In genomic region chr2:103700514-103700913, GRCm38 (mm10) we compare ENCODE assay signal across 11 mouse cellular contexts.
DNase-seq lines count a peak whose midpoint lies in the region; ATAC-seq and TF ChIP-seq lines count a peak whose summit lies in the region.
"Had no signal": no experiment of that assay in that cellular context is flagged by ENCODE, and none has a peak within 500 bp of the region (broad histone marks: within the 10 kb centered on the region; RNA-seq: fewer than 3 reads in every experiment).

No protein-coding gene starts in this region.

- no peaks in the 10 kb centered on the region; the same call in 1 of the 2 replicates for H3K36me3 ChIP-seq in hindbrain, postnatal 0 days (ENCODE audit: insufficient read depth, low read length)
- 0 out of 2 replicates have a peak, but pooled peaks cover 5% of the 10 kb centered on the region for H3K36me3 ChIP-seq in hindbrain, embryonic 14.5 days (replicated peaks; ENCODE audit: control insufficient read depth, insufficient read depth)
- H3K36me3 ChIP-seq in C2C12 (ENCODE audit: control insufficient read depth, insufficient read depth) (no peaks in the 10 kb centered on the region), CH12.LX (replicated peaks in 1 of 2; ENCODE audit: control insufficient read depth in 1 of 2, insufficient read depth in 1 of 2, low read length in 1 of 2) (peaks cover 17 to 46% of the 10 kb centered on the region in 2 experiments)
- peaks cover 12% of the 10 kb centered on the region; the same call in 1 of the 2 replicates for H3K36me3 ChIP-seq in midbrain, embryonic 14.5 days (ENCODE audit: control insufficient read depth, insufficient read depth, low read length)

- no peak for TF ChIP-seq EP300 in CH12.LX (IDR thresholded peaks at IDR 0.05; ENCODE audit: low read length)

- H3K79me2 ChIP-seq in C2C12 (ENCODE audit: control insufficient read depth, insufficient read depth) (no peaks in the 10 kb centered on the region), CH12.LX (replicated peaks; ENCODE audit: control insufficient read depth, extremely low read depth, insufficient read depth, poor library complexity, severe bottlenecking) (no peaks in the 10 kb centered on the region)

- in situ Hi-C loops in CH12.LX (cut with MboI; ENCODE audit: low pct_ligation_motif_present, low pct_unique_long_range_greater_than_20kb, low sequenced_read_pairs) = loop anchor here (25.0 kb wide), 1 partner anchor 238 kb away; no protein-coding TSS in a partner anchor

- H3ac ChIP-seq in C2C12 (ENCODE audit: control insufficient read depth, insufficient read length, low read depth) = no peak overlapping the region

- WGBS in hindbrain, postnatal 0 days = 74% methylated on average over 12 of the region's 12 CpGs
- WGBS in hindbrain, embryonic 14.5 days = 81% methylated on average over 12 of the region's 12 CpGs
- WGBS in midbrain, embryonic 14.5 days = 79% methylated on average over 12 of the region's 12 CpGs

- no peak overlapping the region for H3K4me2 ChIP-seq in hindbrain, postnatal 0 days (ENCODE audit: low read depth, low read length)
- no peak overlapping the region for H3K4me2 ChIP-seq in hindbrain, embryonic 14.5 days (replicated peaks)
- H3K4me2 ChIP-seq in CH12.LX (ENCODE audit: insufficient read depth, low read depth, poor library complexity, severe bottlenecking) = no peak overlapping the region
- H3K4me2 ChIP-seq in midbrain, embryonic 14.5 days (ENCODE audit: low read length) = no peak overlapping the region
- H3K4me2 ChIP-seq: embryonic facial prominence, embryonic 12.5 days; limb, embryonic 12.5 days had no signal

- no peaks in the 10 kb centered on the region for H3K4me1 ChIP-seq in hindbrain, postnatal 0 days (ENCODE audit: insufficient read depth, low read length)
- H3K4me1 ChIP-seq in hindbrain, embryonic 14.5 days (replicated peaks; ENCODE audit: control insufficient read depth, insufficient read depth, low read length) = peaks cover 8% of the 10 kb centered on the region; the same call in 1 of the 2 replicates
- peaks cover 0 to 1% of the 10 kb centered on the region in 2 experiments; a peak in 1 of 4 replicates for H3K4me1 ChIP-seq in CH12.LX (ENCODE audit: control insufficient read depth in 1 of 2, insufficient read depth in 2 of 2)
- no peaks in the 10 kb centered on the region for H3K4me1 ChIP-seq in midbrain, embryonic 14.5 days (ENCODE audit: control insufficient read depth, insufficient read depth, low read length)

- no peak overlapping the region for H3K4me3 ChIP-seq in hindbrain, postnatal 0 days (ENCODE audit: low read length)
- H3K4me3 ChIP-seq in hindbrain, embryonic 14.5 days (replicated peaks; ENCODE audit: low read length) = no peak overlapping the region
- no peak overlapping the region for H3K4me3 ChIP-seq in C2C12 (ENCODE audit: insufficient read depth, poor library complexity, severe bottlenecking)
- H3K4me3 ChIP-seq in CH12.LX (replicated peaks in 1 of 3; ENCODE audit: low read depth in 2 of 3, low read length in 2 of 3, poor library complexity in 1 of 3) = no peak overlapping the region
- no peak overlapping the region for H3K4me3 ChIP-seq in midbrain, embryonic 14.5 days (replicated peaks; ENCODE audit: low read depth, low read length)
- H3K4me3 ChIP-seq: embryonic facial prominence, embryonic 12.5 days; limb, embryonic 12.5 days had no signal

- no peak overlapping the region for H3K27ac ChIP-seq in hindbrain, postnatal 0 days
- no peak overlapping the region for H3K27ac ChIP-seq in hindbrain, embryonic 14.5 days
- H3K27ac ChIP-seq in CH12.LX (ENCODE audit: insufficient read depth, low read depth) = no peak overlapping the region
- H3K27ac ChIP-seq in midbrain, embryonic 14.5 days (replicated peaks; ENCODE audit: low read depth, low read length) = no peak overlapping the region
- H3K27ac ChIP-seq: embryonic facial prominence, embryonic 12.5 days; limb, embryonic 12.5 days had no signal

- TF ChIP-seq RAD21 in CH12.LX (IDR thresholded peaks at IDR 0.05; ENCODE audit: low read depth, low read length) = peak; percentile 73

- no peak for TF ChIP-seq POLR2A in CH12.LX (IDR thresholded peaks at IDR 0.05; ENCODE audit: low read depth, low read length)

- no peaks in the 10 kb centered on the region for H3K79me3 ChIP-seq in C2C12 (ENCODE audit: low read depth)

- no peaks in the 10 kb centered on the region for H3K9me3 ChIP-seq in hindbrain, postnatal 0 days (ENCODE audit: low read length)
- H3K9me3 ChIP-seq in hindbrain, embryonic 14.5 days (ENCODE audit: control insufficient read depth, low read length) = no peaks in the 10 kb centered on the region
- H3K9me3 ChIP-seq in CH12.LX (replicated peaks; ENCODE audit: low read length) = no peaks in the 10 kb centered on the region
- H3K9me3 ChIP-seq in midbrain, embryonic 14.5 days (ENCODE audit: control insufficient read depth, low read length) = no peaks in the 10 kb centered on the region
- H3K9me3 ChIP-seq: embryonic facial prominence, embryonic 12.5 days; limb, embryonic 12.5 days had no signal

- dilution Hi-C loops in CH12.LX (cut with MboI; ENCODE audit: extremely low pct_ligation_motif_present, extremely low pct_unique_long_range_greater_than_20kb, low sequenced_read_pairs) = no loop called here

- ATAC-seq in hindbrain, postnatal 0 days = peak; percentile 44; the same call in 1 of the 2 replicates
- no peak for ATAC-seq in hindbrain, embryonic 14.5 days (ENCODE audit: low FRiP score)
- ATAC-seq in midbrain, embryonic 14.5 days (ENCODE audit: low FRiP score, low TSS enrichment) = 0 out of 2 replicates have a peak, but pooled peaks have one; percentile 37

- no peaks in the 10 kb centered on the region for H3K27me3 ChIP-seq in hindbrain, postnatal 0 days (ENCODE audit: insufficient read depth, low read length)
- H3K27me3 ChIP-seq in hindbrain, embryonic 14.5 days (ENCODE audit: control insufficient read depth, insufficient read depth, low read length) = no peaks in the 10 kb centered on the region
- H3K27me3 ChIP-seq in C2C12 (ENCODE audit: control insufficient read depth, insufficient read depth, insufficient read length) = no peaks in the 10 kb centered on the region
- H3K27me3 ChIP-seq in CH12.LX (replicated peaks) = no peaks in the 10 kb centered on the region
- H3K27me3 ChIP-seq in midbrain, embryonic 14.5 days (ENCODE audit: control insufficient read depth, insufficient read depth, low read length) = no peaks in the 10 kb centered on the region
- H3K27me3 ChIP-seq: embryonic facial prominence, embryonic 12.5 days; limb, embryonic 12.5 days had no signal

- H3K9ac ChIP-seq in hindbrain, postnatal 0 days (replicated peaks; ENCODE audit: low read length) = no peak overlapping the region
- H3K9ac ChIP-seq in hindbrain, embryonic 14.5 days = no peak overlapping the region
- no peak overlapping the region for H3K9ac ChIP-seq in CH12.LX (ENCODE audit: insufficient read depth, low read depth)
- no peak overlapping the region for H3K9ac ChIP-seq in midbrain, embryonic 14.5 days (replicated peaks; ENCODE audit: low read length)
- H3K9ac ChIP-seq: embryonic facial prominence, embryonic 12.5 days; limb, embryonic 12.5 days had no signal

- peak; percentile 41 for DNase-seq in hindbrain, postnatal 0 days (ENCODE audit: low spot score)
- no peak for DNase-seq in hindbrain, embryonic 14.5 days (ENCODE audit: low spot score)
- peak; percentile 18 for DNase-seq in CH12.LX (ENCODE audit: extremely low read depth)
- peak; percentile 40 for DNase-seq in midbrain, embryonic 14.5 days
- no peak for DNase-seq in cerebellum, adult 9-11 months
- DNase-seq in right cerebral cortex, postnatal 4 days = no peak
- DNase-seq: kidney, postnatal 14 days; right cerebral cortex, postnatal 25 days had no signal

- peak; percentile 53 for TF ChIP-seq CTCF in hindbrain, postnatal 0 days (IDR thresholded peaks at IDR 0.05; ENCODE audit: low read depth)
- TF ChIP-seq CTCF in C2C12 (IDR thresholded peaks at IDR 0.05; ENCODE audit: control insufficient read depth, insufficient read depth, insufficient read length) (peak; percentile 6), CH12.LX (conservative IDR thresholded peaks at IDR 0.05 in 1 of 2, IDR thresholded peaks at IDR 0.05 in 1 of 2; ENCODE audit: low read depth in 2 of 2, low read length in 2 of 2) (peak in 1 of 2 experiments; percentile 71; a peak in 2 of 4 replicates)

TF ChIP-seq in C2C12, 6 proteins besides CTCF, POLR2A, EP300 and RAD21:
- TF ChIP-seq MAX (IDR thresholded peaks at IDR 0.05) (no peak), CEBPB (IDR thresholded peaks at IDR 0.05; ENCODE audit: low read depth) (no peak), USF1 (IDR thresholded peaks at IDR 0.05; ENCODE audit: low read depth) (no peak), MYOD1 (IDR thresholded peaks at IDR 0.05; ENCODE audit: control insufficient read depth, insufficient read length, low read depth) (no peak), FOSL1 (IDR thresholded peaks at IDR 0.05; ENCODE audit: insufficient read depth, low read length, poor library complexity, severe bottlenecking) (no peak), MYOG (IDR thresholded peaks at IDR 0.05; ENCODE audit: control insufficient read depth, extremely low read depth, insufficient read length) (no peak)

TF ChIP-seq in CH12.LX, 34 proteins besides CTCF, POLR2A, EP300 and RAD21:
- TF ChIP-seq NELFE (IDR thresholded peaks at IDR 0.05; ENCODE audit: low read depth, low read length) (no peak), SMC3 (IDR thresholded peaks at IDR 0.05; ENCODE audit: low read depth, low read length) (peak; percentile 88), ZC3H11A (IDR thresholded peaks at IDR 0.05; ENCODE audit: low read depth, low read length) (peak; percentile 44)

Comparison
In these comparisons a context has a peak if more than half of its experiments do, and no peak if none do; other contexts are left out.
1. DNase-seq: peak in hindbrain, postnatal 0 days (single experiment), CH12.LX (single experiment) and midbrain, embryonic 14.5 days (single experiment); none in hindbrain, embryonic 14.5 days (single experiment), cerebellum, adult 9-11 months (single experiment) and right cerebral cortex, postnatal 4 days (single experiment).